20 mouse cellular contexts compared by ENCODE assay signal in the genomic region with DNA sequence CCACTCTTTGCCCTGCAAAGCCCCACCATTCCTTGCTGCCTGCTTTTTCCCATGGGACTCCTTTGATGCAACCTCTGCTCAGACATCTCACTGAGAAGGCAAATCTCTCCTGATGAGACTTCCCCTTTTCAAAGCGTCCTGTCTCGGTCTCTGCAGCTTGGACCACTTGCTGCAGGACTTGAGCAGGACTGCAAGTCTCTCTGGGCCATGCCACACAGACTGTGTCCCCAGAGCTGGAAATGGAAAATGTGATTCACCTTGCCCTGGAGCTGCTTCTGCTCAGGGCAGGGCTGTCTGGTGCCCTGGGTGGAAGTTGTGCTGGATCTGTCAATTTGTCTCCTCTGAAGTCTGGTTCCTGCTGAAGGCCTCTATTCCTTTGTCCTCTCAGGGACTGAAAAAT. TPM values are rescaled to one million over a fixed set of nuclear protein-coding genes. Genes with fewer than 3 reads are reported as not detected.
A peak's percentile ranks its signal among the peaks of the same experiment; 100 is the strongest.
DNase-seq lines count a peak whose midpoint lies in the region; ATAC-seq lines count a peak whose summit lies in the region.
"Had no signal": no experiment of that assay in that cellular context is flagged by ENCODE, and none has a peak within 500 bp of the region (broad histone marks: within the 10 kb centered on the region; RNA-seq: fewer than 3 reads in every experiment).

No protein-coding gene starts in this region.

- intact Hi-C loops in left cerebral cortex, postnatal 14 days (cut with DNase I): no loop called here

- peak overlapping the region; percentile 70 for H3K27ac ChIP-seq in heart, embryonic 15.5 days
- H3K27ac ChIP-seq in intestine, embryonic 15.5 days: peak overlapping the region; percentile 59; the same call in 1 of the 2 replicates
- H3K27ac ChIP-seq: embryonic facial prominence, embryonic 15.5 days; forebrain, embryonic 12.5 days; hindbrain, embryonic 14.5 days; left cerebral cortex, adult 2 months; limb, embryonic 15.5 days had no signal

- no peak for DNase-seq in heart, adult 9 months (ENCODE audit: low spot score in 2 of 2)
- DNase-seq in urinary bladder, adult 2 months (ENCODE audit: low spot score): no peak
- DNase-seq in left cerebral cortex, postnatal 14 days (ENCODE audit: low spot score in 2 of 2): no peak
- DNase-seq: cerebellum, adult 11-12 months; kidney, adult 9 months; thymus, adult 18-20 months had no signal

- no peak overlapping the region for H3K4me3 ChIP-seq in heart, embryonic 15.5 days
- H3K4me3 ChIP-seq in megakaryocyte, embryonic 14.5 days (replicated peaks): peak overlapping the region; percentile 18
- H3K4me3 ChIP-seq in intestine, embryonic 15.5 days (replicated peaks): no peak overlapping the region
- H3K4me3 ChIP-seq: embryonic facial prominence, embryonic 15.5 days; forebrain, embryonic 12.5 days; left cerebral cortex, adult 2 months; limb, embryonic 15.5 days had no signal

- H3K9me3 ChIP-seq in heart, embryonic 15.5 days (replicated peaks): no peaks in the 10 kb centered on the region
- no peaks in the 10 kb centered on the region for H3K9me3 ChIP-seq in megakaryocyte, embryonic 14.5 days
- H3K9me3 ChIP-seq in intestine, embryonic 15.5 days: no peaks in the 10 kb centered on the region
- H3K9me3 ChIP-seq: embryonic facial prominence, embryonic 15.5 days; forebrain, embryonic 12.5 days; limb, embryonic 15.5 days had no signal

- H3K36me3 ChIP-seq in heart, embryonic 15.5 days: no peaks in the 10 kb centered on the region
- H3K36me3 ChIP-seq in megakaryocyte, embryonic 14.5 days (replicated peaks; ENCODE audit: low read length): no peaks in the 10 kb centered on the region
- H3K36me3 ChIP-seq in intestine, embryonic 15.5 days: no peaks in the 10 kb centered on the region
- H3K36me3 ChIP-seq: embryonic facial prominence, embryonic 15.5 days; forebrain, embryonic 12.5 days; limb, embryonic 15.5 days had no signal

- H3K9ac ChIP-seq in heart, embryonic 15.5 days: 0 out of 2 replicates have a peak overlapping the region, but pooled peaks have one; percentile 8
- H3K9ac ChIP-seq in intestine, embryonic 15.5 days: 0 out of 2 replicates have a peak overlapping the region, but pooled peaks have one; percentile 0
- H3K9ac ChIP-seq: embryonic facial prominence, embryonic 15.5 days; forebrain, embryonic 12.5 days; hindbrain, embryonic 14.5 days; limb, embryonic 15.5 days had no signal

- no peak for ATAC-seq in heart, embryonic 15.5 days (replicated peaks; ENCODE audit: insufficient number of reproducible peaks, insufficient read depth, low FRiP score, low read depth)
- ATAC-seq in megakaryocyte, adult 5-6 weeks (ENCODE audit: poor library complexity, severe bottlenecking): no peak
- ATAC-seq in intestine, embryonic 15.5 days: no peak

- no peak overlapping the region for H3K4me2 ChIP-seq in heart, embryonic 15.5 days
- H3K4me2 ChIP-seq in intestine, embryonic 15.5 days (replicated peaks): no peak overlapping the region
- H3K4me2 ChIP-seq: embryonic facial prominence, embryonic 15.5 days; forebrain, embryonic 12.5 days; hindbrain, embryonic 14.5 days; limb, embryonic 15.5 days had no signal

- peaks cover 76% of the 10 kb centered on the region for H3K4me1 ChIP-seq in heart, embryonic 15.5 days (replicated peaks)
- H3K4me1 ChIP-seq in megakaryocyte, embryonic 14.5 days: peaks cover 91% of the 10 kb centered on the region
- peaks cover 47% of the 10 kb centered on the region for H3K4me1 ChIP-seq in intestine, embryonic 15.5 days (replicated peaks)
- H3K4me1 ChIP-seq: embryonic facial prominence, embryonic 15.5 days had no signal

- H3K27me3 ChIP-seq in heart, embryonic 15.5 days: peaks cover under 1% of the 10 kb centered on the region; the same call in 1 of the 2 replicates
- H3K27me3 ChIP-seq in megakaryocyte, embryonic 14.5 days (replicated peaks): peaks cover 30% of the 10 kb centered on the region
- no peaks in the 10 kb centered on the region for H3K27me3 ChIP-seq in intestine, embryonic 15.5 days (replicated peaks)

- 26% methylated on average over 2 of the region's 2 CpGs for WGBS in heart, embryonic 15.5 days
- 59% methylated on average over 2 of the region's 2 CpGs for WGBS in intestine, embryonic 15.5 days

RNA-seq across cellular contexts. Expression of a gene that starts 7.7 kb away (rescaled TPM):
- 5.3 and 7.9 TPM in 2 replicates for polyA plus RNA-seq in heart, embryonic 15.5 days (2015; fragmentation: Nextera tagmentation; extraction: Ambion mirVana)
- not detected in 2 replicates for polyA plus RNA-seq in megakaryocyte, embryonic 14.5 days (2012; ENCODE audit: insufficient read depth, low replicate concordance)
- total RNA-seq in megakaryocyte, adult 5-6 weeks (2015): not detected in 2 replicates
- total RNA-seq in megakaryocyte, adult 5-6 weeks (2017): not detected in 2 replicates
- polyA plus RNA-seq in intestine, embryonic 15.5 days (2015; fragmentation: Nextera tagmentation; extraction: Ambion mirVana): 8.6 and 8.8 TPM in 2 replicates
- 23.2 and 32.9 TPM in 2 replicates for polyA plus RNA-seq in urinary bladder, adult 2 months (2012; rRNA removed)
- total RNA-seq in left cerebral cortex, postnatal 14 days (2021): not detected
- total RNA-seq: layer of hippocampus, adult 18-20 months; left cerebral cortex, adult 2 months; megakaryocyte-erythroid progenitor cell, adult 5-6 weeks; neutrophil, adult 5-6 weeks had no signal
- polyA plus RNA-seq: embryonic facial prominence, embryonic 15.5 days; forebrain, embryonic 12.5 days; limb, embryonic 15.5 days had no signal

RNA-seq across cellular contexts. Expression of a gene that starts 52.5 kb away (rescaled TPM):
- 0.06 and 0.28 TPM in 2 replicates for polyA plus RNA-seq in heart, embryonic 15.5 days (2015; fragmentation: Nextera tagmentation; extraction: Ambion mirVana)
- polyA plus RNA-seq in megakaryocyte, embryonic 14.5 days (2012; ENCODE audit: insufficient read depth, low replicate concordance): 0.96 TPM in 1 of 2 replicates, not detected in the other
- not detected in 2 replicates for total RNA-seq in megakaryocyte, adult 5-6 weeks (2015)
- total RNA-seq in megakaryocyte, adult 5-6 weeks (2017): not detected in 2 replicates
- 2.8 and 3.8 TPM in 2 replicates for polyA plus RNA-seq in intestine, embryonic 15.5 days (2015; fragmentation: Nextera tagmentation; extraction: Ambion mirVana)
- 4.6 and 5.9 TPM in 2 replicates for polyA plus RNA-seq in urinary bladder, adult 2 months (2012; rRNA removed)
- not detected for total RNA-seq in left cerebral cortex, postnatal 14 days (2021)
- total RNA-seq: gastrocnemius, postnatal 4 days; layer of hippocampus, adult 18-20 months; left cerebral cortex, adult 2 months; megakaryocyte-erythroid progenitor cell, adult 5-6 weeks; neutrophil, adult 5-6 weeks had no signal
- polyA plus RNA-seq: hindbrain, embryonic 14.5 days; spleen, adult 2 months had no signal
